Mouse (Mus musculus) MEL (cell line): ENCODE data around the gene Pcsk4.
A peak's percentile ranks its signal among the peaks of the same experiment; 100 is the strongest.

Experiments used
- CTCF ChIP-seq, 3 experiments: IDR thresholded peaks in 2 of 3; conservative IDR thresholded peaks in 1 of 3; 2 replicates each; pipeline ENCODE4 v1.5.1; 2011 to 2012; ENCODE audit warnings: low read length in 3 of 3, low read depth in 2 of 3, mild to moderate bottlenecking in 2 of 3, improper control_type of control experiment in 1 of 3, inconsistent platforms in 1 of 3, mixed read lengths in 1 of 3, moderate library complexity in 1 of 3; ENCODE audit not compliant: control insufficient read depth in 1 of 3, insufficient read depth in 1 of 3, poor library complexity in 1 of 3, severe bottlenecking in 1 of 3
- EP300 ChIP-seq, 2 experiments: IDR thresholded peaks; 2 replicates each; pipeline ENCODE4 v1.6.1; 2011; ENCODE audit warnings: improper control_type of control experiment in 2 of 2, low read length in 2 of 2, low read depth in 1 of 2, mild to moderate bottlenecking in 1 of 2
- GABPA ChIP-seq: IDR thresholded peaks from 2 replicates; pipeline ENCODE4 v1.6.1; 2012; ENCODE audit warnings: low read depth, mild to moderate bottlenecking, inconsistent platforms, low read length, improper control_type of control experiment, moderate library complexity
- GATA1 ChIP-seq: IDR thresholded peaks from 2 replicates; pipeline ENCODE4 v1.6.1; 2011; ENCODE audit warnings: low read depth, low read length, improper control_type of control experiment
- MAX ChIP-seq: IDR thresholded peaks from 2 replicates; pipeline ENCODE4 v1.6.1; 2011; ENCODE audit warnings: low read length, improper control_type of control experiment
- MAZ ChIP-seq: IDR thresholded peaks from 2 replicates; pipeline ENCODE4 v1.6.1; 2012; ENCODE audit warnings: low read depth, mild to moderate bottlenecking, inconsistent platforms, low read length, improper control_type of control experiment
- MYB ChIP-seq: IDR thresholded peaks from 2 replicates; pipeline ENCODE4 v1.6.1; 2011; ENCODE audit warnings: mild to moderate bottlenecking, low read depth, low read length, improper control_type of control experiment

- TF ChIP-seq CTCF (IDR thresholded peaks at IDR 0.05 in 2 of 3, conservative IDR thresholded peaks at IDR 0.05 in 1 of 3; ENCODE audit: control insufficient read depth in 1 of 3, insufficient read depth in 1 of 3, low read depth in 2 of 3, low read length in 3 of 3, poor library complexity in 1 of 3, severe bottlenecking in 1 of 3) = no peak
- TF ChIP-seq MYB = no peak
- no peak for TF ChIP-seq GABPA
- no peak for TF ChIP-seq EP300 (IDR thresholded peaks at IDR 0.05; ENCODE audit: low read depth in 1 of 2, low read length in 2 of 2)
- no peak for TF ChIP-seq GATA1
- peak; percentile 42; the same call in 1 of the 2 replicates for TF ChIP-seq MAX
- no peak for TF ChIP-seq MAZ
These were observed 18.2 kb upstream of the Pcsk4 start for GRCm38 (mm10) chr10:80347514-80347967.
